Mouse (Mus musculus) heart, postnatal 0 days (tissue): ENCODE measurements around the gene Ppp1r3g. TPM values are rescaled to one million over a fixed set of nuclear protein-coding genes. Genes with fewer than 3 reads are reported as not detected.
A peak's percentile ranks its signal among the peaks of the same experiment; 100 is the strongest.
"Not testable (repeated sequence)": the region's sequence is repeated elsewhere in the genome, so short reads cannot be mapped to it uniquely, and the experiment has no call there.

Experiments
- ATAC-seq: fragments of 200-750 bp; cut with Nextera tagmentation; 2 replicates; pipeline ENCODE4 v1.8.0; 2017; ENCODE audit warnings: low read depth, moderate number of reproducible peaks, moderate library complexity; ENCODE audit not compliant: insufficient read depth
- DNase-seq: peaks from one replicate; pipeline ENCODE4 v3.0.0-alpha.2; 2016; ENCODE audit warnings: low spot score
- H3K27ac ChIP-seq: fragments of 300-500 bp; sonication (generic); 2 replicates; pipeline ENCODE4 v1.5.1; 2014; ENCODE audit warnings: low read depth, mild to moderate bottlenecking
- H3K27me3 ChIP-seq: fragments of 300-500 bp; sonication (generic); 2 replicates; pipeline ENCODE4 v1.6.1; 2014; ENCODE audit warnings: low read length, mixed read lengths; ENCODE audit not compliant: control insufficient read depth, insufficient read depth
- H3K36me3 ChIP-seq: fragments of 300-500 bp; sonication (generic); replicated peaks from 2 replicates; pipeline ENCODE4 v1.6.1; 2014; ENCODE audit warnings: low read length, mixed read lengths; ENCODE audit not compliant: control insufficient read depth, insufficient read depth
- H3K4me1 ChIP-seq: fragments of 300-500 bp; sonication (generic); 2 replicates; pipeline ENCODE4 v1.6.1; 2014; ENCODE audit warnings: antibody characterized with exemption; ENCODE audit not compliant: control insufficient read depth, insufficient read depth
- H3K4me2 ChIP-seq: fragments of 300-500 bp; sonication (generic); 2 replicates; pipeline ENCODE4 v1.6.1; 2014; ENCODE audit warnings: low read depth, mild to moderate bottlenecking, low read length, moderate library complexity
- H3K4me3 ChIP-seq: fragments of 300-500 bp; sonication (generic); 2 replicates; pipeline ENCODE4 v1.5.1; 2014; ENCODE audit warnings: low read depth, low read length
- H3K9ac ChIP-seq: fragments of 300-500 bp; sonication (generic); replicated peaks from 2 replicates; pipeline ENCODE4 v1.6.1; 2014; ENCODE audit warnings: low read depth, low read length, mixed read lengths
- H3K9me3 ChIP-seq: fragments of 300-500 bp; sonication (generic); replicated peaks from 2 replicates; pipeline ENCODE4 v1.6.1; 2016; ENCODE audit warnings: low read length; ENCODE audit not compliant: control insufficient read depth
- CTCF ChIP-seq: IDR thresholded peaks from 2 replicates; pipeline ENCODE4 v1.5.1; 2016; ENCODE audit warnings: antibody characterized with exemption, control low read depth, low read depth
- EP300 ChIP-seq: IDR thresholded peaks from 2 replicates; pipeline ENCODE4 v1.6.1; 2016; ENCODE audit warnings: antibody characterized with exemption, low read depth
- WGBS: fragments of 180-500 bp; shearing (Covaris S2); extraction: QIAGEN DNeasy Blood & Tissue Kit; methylation state at CpG from one replicate; pipeline ENCODE4 v1.1.7; 2014; 5-methylcytosine and 5-hydroxymethylcytosine counted together
- polyA plus RNA-seq: library from polyadenylated mRNA; unstranded; fragments of >200 nt; fragmentation: Nextera tagmentation; extraction: Ambion mirVana; gene quantifications from 2 replicates; pipeline ENCODE4 v1.2.1, GENCODE M21; 2015
- total RNA-seq: library from RNA; depleted of rRNA; stranded (reverse); fragments of >200 nt; gene quantifications from 2 replicates; pipeline ENCODE4 v1.2.3, GENCODE M21; 2014; ENCODE audit warnings: low replicate concordance

The Ppp1r3g gene
- total and polyA plus RNA-seq, 2 experiments from 2014 or later: 2.5 to 11.8 TPM

DNA sequence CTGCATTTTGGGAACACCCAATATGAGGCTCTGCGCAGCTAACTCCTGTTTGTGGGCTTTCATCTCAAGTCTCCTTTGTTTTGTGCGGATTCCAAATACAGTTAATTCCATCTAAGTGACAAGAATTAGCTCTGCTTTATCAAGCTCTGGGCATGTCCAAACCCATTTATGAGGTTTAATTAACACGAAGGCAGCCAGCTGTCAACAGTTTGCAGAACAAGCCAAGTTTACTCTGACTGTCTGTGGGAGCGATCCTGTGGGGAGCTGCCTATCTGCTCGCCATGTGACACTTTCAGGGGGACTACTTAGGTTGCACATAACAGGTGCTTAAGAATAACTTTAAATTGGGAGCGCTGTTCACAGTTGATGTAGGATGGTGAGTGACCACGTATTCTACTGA lies 18.3 kb downstream of the Ppp1r3g start:
- DNase-seq: no peak

GRCm38 (mm10) chr13:35980471-35980870 lies 21.8 kb downstream of the Ppp1r3g start:
- no peak overlapping the region for H3K4me3 ChIP-seq
- H3K9ac ChIP-seq: no peak overlapping the region
- no peak for ATAC-seq
- WGBS: 89% methylated on average over 4 of the region's 4 CpGs
- TF ChIP-seq EP300: no peak
- TF ChIP-seq CTCF: no peak
- H3K4me2 ChIP-seq: no peak overlapping the region
- no peaks in the 10 kb centered on the region for H3K4me1 ChIP-seq
- H3K9me3 ChIP-seq: no peaks in the 10 kb centered on the region
- peaks cover 14% of the 10 kb centered on the region for H3K36me3 ChIP-seq
- H3K27me3 ChIP-seq: no peaks in the 10 kb centered on the region
- DNase-seq: no peak
- H3K27ac ChIP-seq: no peak overlapping the region

More for the DNA sequence above, 18.3 kb downstream of the Ppp1r3g start:
- no peaks in the 10 kb centered on the region for H3K27me3 ChIP-seq
- H3K9me3 ChIP-seq: no peaks in the 10 kb centered on the region
- H3K9ac ChIP-seq: no peak overlapping the region
- no peak for TF ChIP-seq EP300
- no peak for TF ChIP-seq CTCF
- WGBS: 88% methylated on average over 7 of the region's 7 CpGs
- no peak for ATAC-seq
- H3K4me3 ChIP-seq: no peak overlapping the region
- no peaks in the 10 kb centered on the region for H3K4me1 ChIP-seq
- H3K4me2 ChIP-seq: no peak overlapping the region
- peaks cover 14% of the 10 kb centered on the region for H3K36me3 ChIP-seq
- no peak overlapping the region for H3K27ac ChIP-seq

GRCm38 (mm10) chr13:35982985-35983384 lies 24.3 kb downstream of the Ppp1r3g start:
- WGBS: 41% methylated on average over 6 of the region's 6 CpGs
- Histone ChIP-seq H3K4me3 (no peak overlapping the region), H3K9me3 (no peaks in the 10 kb centered on the region), H3K4me1 (no peaks in the 10 kb centered on the region), H3K27ac (no peak overlapping the region), H3K4me2 (no peak overlapping the region), H3K36me3 (peaks cover 12% of the 10 kb centered on the region; the same call in 1 of the 2 replicates), H3K9ac (no peak overlapping the region), H3K27me3 (no peaks in the 10 kb centered on the region)
- DNase-seq (no peak), ATAC-seq (peak; percentile 55; the same call in 1 of the 2 replicates)
- no peak for TF ChIP-seq CTCF
- no peak for TF ChIP-seq EP300

GRCm38 (mm10) chr13:35989329-35989728 lies 30.7 kb downstream of the Ppp1r3g start:
- Histone ChIP-seq H3K27ac (peak overlapping the region; percentile 51), H3K9ac (no peak overlapping the region)
- DNase-seq: peak; percentile 75

DNA sequence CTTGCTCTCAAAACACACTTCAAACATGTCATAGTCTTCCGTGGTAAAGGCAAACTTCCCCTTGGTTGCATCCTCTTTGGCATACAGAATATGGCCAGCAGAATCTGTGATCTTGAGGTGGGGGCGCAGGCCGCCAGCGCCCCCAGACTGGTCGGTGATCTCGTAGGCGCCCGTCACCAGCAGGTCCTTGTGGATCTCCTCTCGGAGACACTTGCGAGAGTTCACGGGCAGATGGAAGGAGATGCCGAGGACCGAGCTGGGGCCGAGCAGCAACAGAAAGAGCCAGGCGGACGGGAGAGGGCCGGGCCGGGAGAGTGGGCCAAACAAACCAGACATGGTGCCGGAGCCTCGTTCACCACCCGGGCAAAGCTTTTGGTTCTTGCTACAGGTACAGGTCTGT lies 32.5 kb downstream of the Ppp1r3g start:
- H3K4me1 ChIP-seq: peaks cover 49% of the 10 kb centered on the region
- not testable (repeated sequence) for H3K27ac ChIP-seq, H3K4me3 ChIP-seq, DNase-seq, ATAC-seq, H3K9me3 ChIP-seq, H3K36me3 ChIP-seq, H3K27me3 ChIP-seq, H3K4me2 ChIP-seq, H3K9ac ChIP-seq
- 98% methylated on average over 17 of the region's 21 CpGs for WGBS

More at GRCm38 (mm10) chr13:35989329-35989728, 30.7 kb downstream of the Ppp1r3g start:
- Histone ChIP-seq H3K9me3 (no peaks in the 10 kb centered on the region), H3K36me3 (no peaks in the 10 kb centered on the region), H3K27me3 (no peaks in the 10 kb centered on the region), H3K4me1 (peaks cover 35% of the 10 kb centered on the region), H3K4me2 (no peak overlapping the region), H3K4me3 (no peak overlapping the region)
- peak; percentile 61 for ATAC-seq
- TF ChIP-seq CTCF (no peak), EP300 (no peak)
- 38% methylated on average over 3 of the region's 3 CpGs for WGBS

- ATAC-seq: peak; percentile 79
- Histone ChIP-seq H3K36me3 (no peaks in the 10 kb centered on the region), H3K4me3 (no peak overlapping the region), H3K4me1 (peaks cover 58% of the 10 kb centered on the region), H3K9ac (no peak overlapping the region), H3K27me3 (no peaks in the 10 kb centered on the region), H3K9me3 (no peaks in the 10 kb centered on the region), H3K4me2 (no peak overlapping the region; the same call in 1 of the 2 replicates), H3K27ac (peak overlapping the region; percentile 63)
- no peak; the same call in 1 of the 2 replicates for TF ChIP-seq CTCF
- no peak for TF ChIP-seq EP300
- DNase-seq: peak; percentile 87
- 13% methylated on average over 8 of the region's 8 CpGs for WGBS
Measured at GRCm38 (mm10) chr13:35994067-35994466, 35.4 kb downstream of the Ppp1r3g start.
